Mouse (Mus musculus) layer of hippocampus, postnatal 36 days (tissue): ENCODE data around the gene Hba-x. TPM values are rescaled to one million over a fixed set of nuclear protein-coding genes. Genes with fewer than 3 reads are reported as not detected.
"Not testable (repeated sequence)": the region's sequence is repeated elsewhere in the genome, so short reads cannot be mapped to it uniquely, and the experiment has no call there.

Source experiments
- DNase-seq, 2 experiments: peaks; one replicate each; pipeline ENCODE4 v3.0.0; 2022
- total RNA-seq, 2 experiments: library from RNA; stranded (reverse); gene quantifications; 2 replicates each; pipeline ENCODE4 v1.2.3; 2021

Gene Hba-x
- total RNA-seq, 2 experiments from 2014 or later = not detected

DNA sequence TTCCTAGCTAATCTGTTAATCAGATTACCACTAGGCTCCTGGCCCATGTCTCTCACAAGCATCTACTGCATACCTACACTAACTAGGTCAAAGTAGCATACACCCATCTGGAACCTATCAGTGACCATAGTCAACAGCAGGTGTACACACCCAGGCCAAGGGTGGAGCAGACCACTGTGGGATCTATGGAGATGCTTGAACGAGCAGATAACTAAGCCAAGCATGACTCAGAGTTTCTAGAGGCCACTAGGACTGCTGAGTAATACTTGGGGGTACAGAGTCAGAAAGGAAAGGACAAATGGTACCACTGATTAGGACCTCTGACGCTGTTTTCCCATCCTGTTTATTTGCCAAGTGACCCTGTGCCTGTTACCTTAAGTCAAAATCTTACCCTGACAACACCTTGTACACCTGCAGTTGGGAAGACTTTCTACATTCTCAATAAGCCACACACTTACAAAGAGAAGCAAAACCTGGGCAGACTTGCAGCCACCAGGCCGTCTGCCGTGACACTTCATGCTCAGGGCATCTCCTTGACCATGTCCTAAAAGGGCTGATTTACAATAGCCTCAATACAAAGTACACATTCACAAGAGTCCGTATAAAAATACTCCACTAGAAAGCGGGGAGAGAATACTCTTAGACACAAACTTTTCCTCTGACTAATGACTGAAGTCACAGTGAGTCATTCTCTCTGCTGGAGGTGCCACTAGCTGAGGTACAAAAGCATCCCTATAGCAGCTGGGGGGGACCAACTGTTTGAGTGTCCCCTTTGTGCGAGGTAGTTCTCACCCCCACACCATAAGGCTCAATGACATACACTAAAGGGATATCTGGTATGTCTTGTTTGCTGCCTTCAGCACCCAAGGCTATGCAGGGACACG lies 25.1 kb upstream of the Hba-x start:
- no peak for DNase-seq

DNA sequence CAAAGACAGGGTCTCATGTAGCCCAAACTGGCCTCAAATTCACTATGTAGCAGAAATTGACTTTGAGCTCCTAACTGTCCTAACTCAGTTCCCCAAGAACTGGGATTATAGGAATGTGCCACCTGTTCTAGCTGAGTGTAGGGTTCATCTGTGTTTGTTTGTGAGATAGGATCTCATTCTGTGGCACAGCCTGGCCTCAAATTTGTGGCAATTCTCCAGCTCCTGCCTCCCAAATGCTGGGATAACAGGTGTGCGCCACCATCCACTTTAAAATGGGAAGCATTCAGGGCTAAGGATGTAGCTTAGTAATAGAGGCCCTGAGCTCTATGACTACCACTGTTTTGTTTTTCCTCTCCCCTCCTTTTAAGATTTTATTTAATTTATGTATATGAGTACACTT lies 23.1 kb upstream of the Hba-x start:
- DNase-seq = no peak

GRCm38 (mm10) chr11:32256146-32256545 lies 20.1 kb upstream of the Hba-x start:
- DNase-seq = no peak

- DNase-seq = no peak
Measured at GRCm38 (mm10) chr11:32256566-32256965, 19.6 kb upstream of the Hba-x start.

DNA sequence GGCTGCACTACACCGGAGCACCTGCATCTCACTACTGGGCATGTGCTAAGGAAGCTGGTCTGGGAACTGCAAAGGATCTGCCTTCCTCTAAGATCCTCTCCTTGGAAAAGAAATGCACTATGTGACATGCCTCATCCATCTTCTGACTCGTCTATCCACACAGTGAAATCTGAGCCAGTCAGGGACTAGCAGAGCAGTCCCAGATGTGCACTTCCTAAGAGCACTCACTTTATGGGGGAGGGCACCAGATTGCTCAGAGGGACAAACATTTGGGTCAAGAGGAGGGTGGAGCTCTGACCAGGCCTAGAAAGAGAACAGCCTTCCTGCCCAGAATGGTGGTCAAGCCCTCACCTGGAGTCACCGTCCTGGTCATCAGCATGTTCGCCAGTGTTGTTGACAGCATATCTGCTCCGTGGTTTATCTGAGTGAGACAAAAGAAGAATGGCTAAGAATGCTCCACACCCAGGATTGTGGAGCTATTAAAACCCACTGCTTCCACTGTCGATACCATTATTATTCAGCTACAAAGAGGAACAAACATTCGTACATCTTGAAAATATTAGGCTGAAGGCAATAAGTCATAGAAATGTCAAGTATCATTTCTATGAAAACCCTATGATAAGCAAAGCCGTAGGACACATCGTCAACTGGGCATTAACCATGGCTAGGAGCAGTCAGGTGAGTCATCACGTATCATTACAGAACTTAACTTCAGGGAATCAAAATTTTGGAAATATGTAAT lies 13.4 kb upstream of the Hba-x start:
- DNase-seq = no peak

- DNase-seq = no peak
Measured at GRCm38 (mm10) chr11:32265117-32265738, 11.0 kb upstream of the Hba-x start.

DNA sequence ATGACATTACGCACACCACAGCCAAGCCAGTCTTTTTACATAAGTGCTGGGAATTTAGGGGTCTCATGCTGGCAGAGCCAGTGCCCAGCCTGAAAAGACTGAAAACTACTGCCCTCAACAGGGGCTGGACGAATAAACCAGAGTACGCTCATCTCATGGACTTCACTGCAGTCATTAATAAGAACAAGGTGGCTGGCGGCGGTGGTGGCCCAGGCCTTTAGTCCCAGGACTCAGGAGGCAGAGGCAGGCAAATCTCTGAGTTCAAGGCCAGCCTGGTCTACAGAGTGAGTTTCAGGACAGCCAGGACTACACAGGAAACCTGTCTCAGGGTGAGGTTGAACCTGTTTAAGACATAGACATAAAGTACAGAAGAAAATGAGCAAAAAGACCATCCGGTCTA lies 10.0 kb upstream of the Hba-x start:
- DNase-seq = no peak

DNA sequence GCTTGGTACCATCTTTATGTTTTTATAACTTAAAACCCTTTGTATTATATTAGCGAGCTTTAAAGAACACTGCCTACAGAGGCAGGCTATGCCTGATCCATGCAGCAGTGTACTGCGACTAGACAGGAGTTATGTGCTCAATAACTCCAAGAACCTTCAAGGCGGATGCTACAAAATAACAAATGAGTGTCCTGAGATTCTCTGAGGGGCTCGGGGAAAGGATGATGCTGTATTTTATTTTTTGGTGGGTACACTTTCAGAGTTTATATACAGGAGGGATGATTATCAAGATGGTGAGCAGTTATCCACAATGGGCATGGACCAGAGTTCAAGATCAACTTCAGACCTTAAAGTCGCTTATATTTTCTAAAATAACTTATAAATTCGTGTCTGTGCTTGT lies 9.4 kb upstream of the Hba-x start:
- no peak for DNase-seq

GRCm38 (mm10) chr11:32267188-32267884 lies 8.9 kb upstream of the Hba-x start, which contains the start of gene Nprl3:
Gene Nprl3, minus strand, starts transcription at chr11:32267707.
- peak; percentile 96 for DNase-seq

- no peak for DNase-seq
Measured at GRCm38 (mm10) chr11:32267964-32268363, 8.2 kb upstream of the Hba-x start.

DNA sequence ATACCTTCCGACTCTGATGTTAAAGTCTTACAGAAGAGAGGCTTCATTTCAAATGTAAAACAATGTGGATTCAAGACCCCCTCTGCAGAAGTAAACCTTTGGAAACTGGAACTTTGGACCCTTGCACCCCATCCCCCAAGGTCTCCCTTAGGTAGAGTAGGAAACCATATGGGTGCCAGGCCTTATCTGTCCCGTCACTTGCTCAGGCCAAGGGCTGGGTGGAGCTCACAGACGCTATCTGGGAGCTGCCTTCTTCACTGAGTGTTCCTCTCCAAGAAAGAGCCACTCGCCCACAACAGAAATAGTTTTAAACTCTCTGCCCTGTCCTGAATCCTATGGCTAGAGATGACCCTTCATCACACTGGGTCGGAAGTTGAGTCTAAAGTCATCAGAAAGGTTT lies 7.2 kb upstream of the Hba-x start:
- DNase-seq = no peak

DNA sequence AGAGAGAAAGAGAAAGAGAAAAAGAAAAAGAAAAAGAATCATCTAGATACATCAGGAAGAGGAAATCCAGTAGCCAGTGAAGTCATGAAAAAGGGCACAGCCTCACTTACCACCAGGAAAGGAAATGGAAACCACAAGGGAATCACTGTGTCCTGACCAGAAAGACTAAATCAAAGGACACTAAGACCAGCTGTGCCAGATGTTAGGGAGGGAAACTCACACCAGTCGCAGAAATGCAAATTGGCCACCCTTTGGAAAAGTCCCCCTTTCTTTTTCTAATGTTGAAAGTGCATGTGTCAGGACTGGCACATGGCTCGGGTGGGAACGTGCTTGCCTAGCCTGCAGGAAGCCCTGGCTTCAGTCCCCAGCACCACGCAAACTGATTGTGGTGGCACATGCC lies 5.0 kb upstream of the Hba-x start:
- DNase-seq = no peak

GRCm38 (mm10) chr11:32277736-32278457 lies 1.7 kb downstream of the Hba-x start:
- no peak for DNase-seq

DNA sequence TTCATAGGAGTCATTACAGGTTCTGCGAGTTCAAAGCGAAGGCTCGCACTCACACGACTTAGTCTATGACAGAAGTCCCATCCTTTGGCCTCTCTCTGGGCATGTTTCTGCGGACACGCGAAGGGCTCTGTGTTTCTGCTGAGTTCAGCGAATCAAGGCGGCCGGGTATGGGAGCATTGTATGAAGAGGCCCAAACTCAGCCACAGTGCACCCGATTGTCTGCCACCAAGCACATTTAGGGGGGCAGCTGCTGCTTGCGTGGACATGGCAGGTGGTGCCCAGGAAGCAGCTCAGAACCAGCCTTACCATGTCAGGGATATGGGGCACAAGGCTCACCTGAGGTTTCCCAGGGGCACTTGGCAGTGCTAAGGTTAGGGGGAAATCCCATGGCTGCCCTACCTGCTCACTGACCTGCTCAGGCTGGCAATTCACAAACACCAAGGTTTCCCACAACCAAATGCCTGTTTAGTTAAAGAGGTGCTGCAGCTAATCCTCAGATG lies 2.3 kb downstream of the Hba-x start:
- DNase-seq = no peak

DNA sequence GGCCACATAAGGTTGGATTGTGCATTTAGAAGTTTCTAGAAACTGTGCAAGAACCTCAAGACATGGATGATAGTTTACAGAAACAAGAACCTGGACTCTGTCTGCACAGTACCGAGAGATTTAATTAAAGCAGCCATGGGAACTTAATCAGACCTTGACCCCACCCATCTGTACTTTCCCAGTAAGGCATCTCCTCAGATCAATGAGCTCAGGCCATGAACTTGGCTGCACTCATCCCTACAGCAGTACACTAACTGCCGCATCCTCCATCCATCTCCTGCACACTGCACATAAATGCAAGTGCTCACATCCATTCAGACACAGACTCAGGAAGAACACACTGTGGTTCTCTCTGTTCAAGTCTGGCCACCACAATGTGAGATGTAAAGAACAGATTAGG lies 4.4 kb downstream of the Hba-x start:
- no peak for DNase-seq

- no peak for DNase-seq
Measured at GRCm38 (mm10) chr11:32281416-32282144, 5.4 kb downstream of the Hba-x start.

DNA sequence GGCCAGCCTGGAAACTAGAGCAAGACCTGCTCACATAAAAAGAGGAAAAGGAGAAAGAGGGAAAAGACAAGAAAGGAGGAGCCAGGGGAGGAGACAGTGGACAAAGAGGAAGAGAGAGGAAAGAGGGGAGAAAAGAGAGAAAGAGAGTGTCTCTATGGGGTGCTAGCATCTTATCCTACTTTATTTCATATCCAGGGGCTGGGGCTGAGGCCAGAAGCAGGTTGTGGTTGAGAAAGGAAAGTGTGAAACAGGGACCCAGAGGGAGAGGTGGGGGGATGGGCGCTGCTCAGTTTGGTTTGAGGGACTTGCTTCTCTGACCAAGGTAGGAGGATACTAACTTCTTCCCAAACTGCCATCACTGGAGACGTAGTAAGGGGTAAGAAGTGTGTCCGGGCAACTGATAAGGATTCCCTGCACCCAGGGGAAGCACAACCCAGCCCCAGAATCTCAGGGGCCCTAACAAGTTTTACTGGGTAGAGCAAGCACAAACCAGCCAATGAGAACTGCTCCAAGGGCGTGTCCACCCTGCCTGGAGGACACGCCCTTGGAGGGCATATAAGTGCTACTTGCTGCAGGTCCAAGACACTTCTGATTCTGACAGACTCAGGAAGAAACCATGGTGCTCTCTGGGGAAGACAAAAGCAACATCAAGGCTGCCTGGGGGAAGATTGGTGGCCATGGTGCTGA lies 7.0 kb downstream of the Hba-x start, which contains the start of gene Hba-a1:
Gene Hba-a1, plus strand, starts transcription at position 421 of the 687 bp plus-strand sequence.
- not testable (repeated sequence) for DNase-seq

DNA sequence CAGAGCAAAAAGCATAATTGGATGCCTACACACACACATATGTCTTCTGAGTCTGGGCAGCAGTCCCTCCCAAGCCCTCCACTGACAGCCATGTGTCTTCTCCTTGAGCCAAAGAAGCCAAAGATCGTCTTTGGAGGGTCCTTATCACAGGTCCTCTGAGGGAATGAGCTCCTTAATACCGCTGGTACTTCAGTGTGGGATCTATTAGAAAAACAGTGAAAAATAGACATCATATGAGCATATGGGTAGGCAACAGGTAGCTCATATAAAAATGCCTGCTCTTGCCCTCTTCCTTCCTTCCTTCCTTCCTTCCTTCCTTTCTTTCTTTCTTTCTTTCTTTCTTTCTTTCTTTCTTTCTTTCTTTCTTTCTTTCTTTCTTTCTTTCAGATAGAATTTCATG lies 8.4 kb downstream of the Hba-x start:
- DNase-seq = not testable (repeated sequence)

DNA sequence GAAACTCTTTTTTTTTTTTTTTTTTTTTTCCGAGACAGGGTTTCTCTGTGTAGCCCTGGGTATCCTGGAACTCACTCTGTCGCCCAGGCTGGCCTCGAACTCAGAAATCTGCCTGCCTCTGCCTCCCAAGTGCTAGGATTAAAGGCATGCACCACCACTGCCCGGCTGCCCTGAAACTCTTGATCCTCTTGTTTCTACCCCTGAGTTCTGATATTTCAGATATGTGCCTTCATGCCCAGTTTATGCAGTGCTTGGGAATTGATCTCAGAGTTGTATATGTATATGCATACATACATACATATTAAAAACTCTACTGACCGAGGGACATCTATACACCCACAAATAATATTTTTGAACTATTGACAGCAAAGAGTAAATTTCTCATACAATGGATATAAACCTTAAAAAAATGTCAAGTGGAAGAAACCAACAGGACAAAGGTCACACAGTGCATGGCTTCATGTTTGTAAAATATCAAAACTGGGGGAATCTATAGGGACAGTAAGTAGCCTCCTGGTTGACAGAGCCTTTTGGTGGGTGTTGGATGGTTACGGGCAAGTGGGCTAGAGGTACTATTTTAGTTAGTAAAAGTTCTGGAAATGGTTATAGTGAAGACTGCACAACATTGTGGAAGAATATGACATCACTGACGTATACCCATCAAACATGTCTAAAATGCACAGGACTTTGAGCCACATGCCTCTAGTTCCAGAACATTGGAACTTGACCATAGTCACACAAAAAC lies 9.0 kb downstream of the Hba-x start:
- no peak for DNase-seq
